Mouse (Mus musculus): ENCODE results near the gene Grb10. TPM values are rescaled to one million over a fixed set of nuclear protein-coding genes. Genes with fewer than 3 reads are reported as not detected.

Grb10 gene
- polyA plus RNA-seq, 1 experiment, result 20.5 TPM

- WGBS, result 65% methylated on average over 6 of the region's 6 CpGs
- H3K4me3 ChIP-seq (ENCODE audit: insufficient read depth, low read depth, low read length), result no peak overlapping the region
- H3K27ac ChIP-seq (ENCODE audit: insufficient read depth, low read depth, low read length), result no peak overlapping the region
- no peaks in the 10 kb centered on the region for H3K36me3 ChIP-seq (ENCODE audit: control insufficient read depth, insufficient read depth, low read length)
- no peak for TF ChIP-seq CTCF (conservative IDR thresholded peaks at IDR 0.05; ENCODE audit: insufficient read depth, insufficient read length, low read depth, low read length)
- TF ChIP-seq POLR2A (IDR thresholded peaks at IDR 0.05; ENCODE audit: low read depth, low read length), result no peak
- H3K4me1 ChIP-seq (ENCODE audit: control insufficient read depth, insufficient read depth, low read length), result peaks cover 5% of the 10 kb centered on the region; the same call in 1 of the 2 replicates
- H3K27me3 ChIP-seq (replicated peaks; ENCODE audit: control insufficient read depth, insufficient read depth, low read length), result no peaks in the 10 kb centered on the region
- peak; percentile 72 for DNase-seq
These were observed 95.9 kb downstream of the Grb10 start for GRCm38 (mm10) chr11:11942320-11943217.

- H3K36me3 ChIP-seq (ENCODE audit: control insufficient read depth, insufficient read depth, low read length), result no peaks in the 10 kb centered on the region
- 84% methylated on average over 5 of the region's 5 CpGs for WGBS
These were observed 97.4 kb downstream of the Grb10 start for GRCm38 (mm10) chr11:11940833-11941681.

GRCm38 (mm10) chr11:11939611-11940010 lies 98.9 kb downstream of the Grb10 start:
- Histone ChIP-seq H3K36me3 (ENCODE audit: control insufficient read depth, insufficient read depth, low read length) (no peaks in the 10 kb centered on the region), H3K4me1 (ENCODE audit: control insufficient read depth, insufficient read depth, low read length) (peaks cover 5% of the 10 kb centered on the region; the same call in 1 of the 2 replicates), H3K27ac (ENCODE audit: insufficient read depth, low read depth, low read length) (no peak overlapping the region), H3K27me3 (replicated peaks; ENCODE audit: control insufficient read depth, insufficient read depth, low read length) (no peaks in the 10 kb centered on the region), H3K4me3 (ENCODE audit: insufficient read depth, low read depth, low read length) (no peak overlapping the region)
- DNase-seq, result no peak
- TF ChIP-seq CTCF (conservative IDR thresholded peaks at IDR 0.05; ENCODE audit: insufficient read depth, insufficient read length, low read depth, low read length), result no peak
- TF ChIP-seq POLR2A (IDR thresholded peaks at IDR 0.05; ENCODE audit: low read depth, low read length), result no peak
- WGBS, result 87% methylated on average over 3 of the region's 3 CpGs

More at GRCm38 (mm10) chr11:11940833-11941681, 97.4 kb downstream of the Grb10 start:
- no peak for TF ChIP-seq POLR2A (IDR thresholded peaks at IDR 0.05; ENCODE audit: low read depth, low read length)
- no peak for TF ChIP-seq CTCF (conservative IDR thresholded peaks at IDR 0.05; ENCODE audit: insufficient read depth, insufficient read length, low read depth, low read length)
- Histone ChIP-seq H3K27ac (ENCODE audit: insufficient read depth, low read depth, low read length) (no peak overlapping the region), H3K4me3 (ENCODE audit: insufficient read depth, low read depth, low read length) (no peak overlapping the region), H3K4me1 (ENCODE audit: control insufficient read depth, insufficient read depth, low read length) (peaks cover 5% of the 10 kb centered on the region; the same call in 1 of the 2 replicates), H3K27me3 (replicated peaks; ENCODE audit: control insufficient read depth, insufficient read depth, low read length) (no peaks in the 10 kb centered on the region)
- DNase-seq, result no peak

- Histone ChIP-seq H3K27me3 (replicated peaks; ENCODE audit: control insufficient read depth, insufficient read depth, low read length) (no peaks in the 10 kb centered on the region), H3K27ac (ENCODE audit: insufficient read depth, low read depth, low read length) (no peak overlapping the region), H3K4me3 (ENCODE audit: insufficient read depth, low read depth, low read length) (no peak overlapping the region), H3K36me3 (ENCODE audit: control insufficient read depth, insufficient read depth, low read length) (no peaks in the 10 kb centered on the region), H3K4me1 (ENCODE audit: control insufficient read depth, insufficient read depth, low read length) (peaks cover 5% of the 10 kb centered on the region; the same call in 1 of the 2 replicates)
- no peak for TF ChIP-seq CTCF (conservative IDR thresholded peaks at IDR 0.05; ENCODE audit: insufficient read depth, insufficient read length, low read depth, low read length)
- TF ChIP-seq POLR2A (IDR thresholded peaks at IDR 0.05; ENCODE audit: low read depth, low read length), result no peak
- DNase-seq, result no peak
- WGBS, result 96% methylated on average over 1 of the region's 1 CpGs
These were observed 99.9 kb downstream of the Grb10 start for GRCm38 (mm10) chr11:11938591-11938990.

- TF ChIP-seq POLR2A (IDR thresholded peaks at IDR 0.05; ENCODE audit: low read depth, low read length), result no peak
- TF ChIP-seq CTCF (conservative IDR thresholded peaks at IDR 0.05; ENCODE audit: insufficient read depth, insufficient read length, low read depth, low read length), result no peak
- 76% methylated on average over 10 of the region's 10 CpGs for WGBS
- DNase-seq, result no peak
- no peak overlapping the region for H3K27ac ChIP-seq (ENCODE audit: insufficient read depth, low read depth, low read length)
- H3K4me3 ChIP-seq (ENCODE audit: insufficient read depth, low read depth, low read length), result no peak overlapping the region
- no peaks in the 10 kb centered on the region for H3K27me3 ChIP-seq (replicated peaks; ENCODE audit: control insufficient read depth, insufficient read depth, low read length)
- H3K36me3 ChIP-seq (ENCODE audit: control insufficient read depth, insufficient read depth, low read length), result no peaks in the 10 kb centered on the region
- peaks cover 2% of the 10 kb centered on the region; the same call in 1 of the 2 replicates for H3K4me1 ChIP-seq (ENCODE audit: control insufficient read depth, insufficient read depth, low read length)
These were observed 101.0 kb downstream of the Grb10 start for GRCm38 (mm10) chr11:11937340-11938030.

- no peak overlapping the region for H3K27ac ChIP-seq (ENCODE audit: insufficient read depth, low read depth, low read length)
- no peaks in the 10 kb centered on the region for H3K27me3 ChIP-seq (replicated peaks; ENCODE audit: control insufficient read depth, insufficient read depth, low read length)
- no peaks in the 10 kb centered on the region for H3K36me3 ChIP-seq (ENCODE audit: control insufficient read depth, insufficient read depth, low read length)
- TF ChIP-seq POLR2A (IDR thresholded peaks at IDR 0.05; ENCODE audit: low read depth, low read length) (no peak), CTCF (conservative IDR thresholded peaks at IDR 0.05; ENCODE audit: insufficient read depth, insufficient read length, low read depth, low read length) (no peak)
- DNase-seq, result no peak
- H3K4me3 ChIP-seq (ENCODE audit: insufficient read depth, low read depth, low read length), result no peak overlapping the region
- no peaks in the 10 kb centered on the region for H3K4me1 ChIP-seq (ENCODE audit: control insufficient read depth, insufficient read depth, low read length)
- 83% methylated on average over 8 of the region's 8 CpGs for WGBS
These were observed 103.7 kb downstream of the Grb10 start for GRCm38 (mm10) chr11:11934808-11935207.

Data from kidney, adult 2 months (tissue).